Mouse (Mus musculus): ENCODE measurements around the gene 1700013G24Rik. TPM values are rescaled to one million over a fixed set of nuclear protein-coding genes. Genes with fewer than 3 reads are reported as not detected.

Gene 1700013G24Rik
- polyA plus RNA-seq, 1 experiment from 2014 or later, result not detected

- H3K9ac ChIP-seq (replicated peaks), result no peak overlapping the region
- H3K27me3 ChIP-seq, result no peaks in the 10 kb centered on the region
- peaks cover 3% of the 10 kb centered on the region; the same call in 1 of the 2 replicates for H3K4me1 ChIP-seq
- H3K4me2 ChIP-seq (replicated peaks), result no peak overlapping the region
- ATAC-seq (ENCODE audit: low FRiP score, low read depth), result no peak
- no peaks in the 10 kb centered on the region for H3K36me3 ChIP-seq
- no peaks in the 10 kb centered on the region for H3K9me3 ChIP-seq
- no peak overlapping the region for H3K27ac ChIP-seq (replicated peaks)
- H3K4me3 ChIP-seq, result no peak overlapping the region
- WGBS, result 30% methylated on average over 5 of the region's 5 CpGs
Observed at GRCm38 (mm10) chr4:137443625-137444024, 9.5 kb upstream of the 1700013G24Rik start.

GRCm38 (mm10) chr4:137445881-137446280 is 7.2 kb upstream of the 1700013G24Rik start:
- ATAC-seq (ENCODE audit: low FRiP score, low read depth), result no peak
- Histone ChIP-seq H3K27ac (replicated peaks) (no peak overlapping the region), H3K4me3 (no peak overlapping the region), H3K4me2 (replicated peaks) (no peak overlapping the region), H3K9me3 (no peaks in the 10 kb centered on the region), H3K27me3 (no peaks in the 10 kb centered on the region), H3K36me3 (no peaks in the 10 kb centered on the region), H3K4me1 (peaks cover 3% of the 10 kb centered on the region; the same call in 1 of the 2 replicates), H3K9ac (replicated peaks) (no peak overlapping the region)
- WGBS, result 85% methylated on average over 4 of the region's 4 CpGs

GRCm38 (mm10) chr4:137447363-137448196 is 5.5 kb upstream of the 1700013G24Rik start:
- Histone ChIP-seq H3K9ac (replicated peaks) (no peak overlapping the region), H3K4me1 (peaks cover 3% of the 10 kb centered on the region; the same call in 1 of the 2 replicates), H3K4me2 (replicated peaks) (no peak overlapping the region), H3K36me3 (no peaks in the 10 kb centered on the region), H3K27ac (replicated peaks) (no peak overlapping the region), H3K9me3 (no peaks in the 10 kb centered on the region), H3K27me3 (no peaks in the 10 kb centered on the region), H3K4me3 (no peak overlapping the region)
- no peak for ATAC-seq (ENCODE audit: low FRiP score, low read depth)
- 75% methylated on average over 7 of the region's 7 CpGs for WGBS

- H3K9ac ChIP-seq (replicated peaks), result no peak overlapping the region
- 69% methylated on average over 6 of the region's 6 CpGs for WGBS
- H3K9me3 ChIP-seq, result no peaks in the 10 kb centered on the region
- no peak overlapping the region for H3K4me2 ChIP-seq (replicated peaks)
- ATAC-seq (ENCODE audit: low FRiP score, low read depth), result no peak
- no peak overlapping the region for H3K4me3 ChIP-seq
- no peaks in the 10 kb centered on the region for H3K36me3 ChIP-seq
- H3K27me3 ChIP-seq, result no peaks in the 10 kb centered on the region
- peaks cover 3% of the 10 kb centered on the region; the same call in 1 of the 2 replicates for H3K4me1 ChIP-seq
- no peak overlapping the region for H3K27ac ChIP-seq (replicated peaks)
Observed at GRCm38 (mm10) chr4:137448197-137448596, 4.9 kb upstream of the 1700013G24Rik start.

- Histone ChIP-seq H3K36me3 (no peaks in the 10 kb centered on the region), H3K27me3 (no peaks in the 10 kb centered on the region), H3K9ac (replicated peaks) (no peak overlapping the region), H3K9me3 (no peaks in the 10 kb centered on the region), H3K4me1 (peaks cover 3% of the 10 kb centered on the region; the same call in 1 of the 2 replicates), H3K27ac (replicated peaks) (no peak overlapping the region), H3K4me2 (replicated peaks) (no peak overlapping the region), H3K4me3 (no peak overlapping the region)
- no peak for ATAC-seq (ENCODE audit: low FRiP score, low read depth)
- WGBS, result 66% methylated on average over 2 of the region's 2 CpGs
Observed at GRCm38 (mm10) chr4:137448641-137449040, 4.4 kb upstream of the 1700013G24Rik start.

- Histone ChIP-seq H3K27ac (replicated peaks) (no peak overlapping the region), H3K36me3 (no peaks in the 10 kb centered on the region), H3K9me3 (no peaks in the 10 kb centered on the region), H3K4me2 (replicated peaks) (no peak overlapping the region), H3K27me3 (no peaks in the 10 kb centered on the region), H3K4me1 (peaks cover 3% of the 10 kb centered on the region; the same call in 1 of the 2 replicates), H3K4me3 (no peak overlapping the region), H3K9ac (replicated peaks) (no peak overlapping the region)
- ATAC-seq (ENCODE audit: low FRiP score, low read depth), result no peak
- 84% methylated on average over 2 of the region's 2 CpGs for WGBS
Observed at GRCm38 (mm10) chr4:137449132-137449531, 4.0 kb upstream of the 1700013G24Rik start.

- H3K4me2 ChIP-seq (replicated peaks), result no peak overlapping the region
- WGBS, result 84% methylated on average over 10 of the region's 10 CpGs
- peaks cover 3% of the 10 kb centered on the region; the same call in 1 of the 2 replicates for H3K4me1 ChIP-seq
- no peak overlapping the region for H3K27ac ChIP-seq (replicated peaks)
- ATAC-seq (ENCODE audit: low FRiP score, low read depth), result no peak
- no peak overlapping the region for H3K9ac ChIP-seq (replicated peaks)
- no peak overlapping the region for H3K4me3 ChIP-seq
- H3K9me3 ChIP-seq, result no peaks in the 10 kb centered on the region
- H3K27me3 ChIP-seq, result no peaks in the 10 kb centered on the region
- H3K36me3 ChIP-seq, result no peaks in the 10 kb centered on the region
Observed at GRCm38 (mm10) chr4:137449715-137450114, 3.4 kb upstream of the 1700013G24Rik start.

- Histone ChIP-seq H3K4me3 (no peak overlapping the region), H3K9me3 (no peaks in the 10 kb centered on the region), H3K4me1 (peaks cover 3% of the 10 kb centered on the region; the same call in 1 of the 2 replicates), H3K9ac (replicated peaks) (no peak overlapping the region), H3K36me3 (no peaks in the 10 kb centered on the region), H3K27me3 (no peaks in the 10 kb centered on the region), H3K4me2 (replicated peaks) (no peak overlapping the region), H3K27ac (replicated peaks) (no peak overlapping the region)
- WGBS, result 94% methylated on average over 6 of the region's 6 CpGs
- ATAC-seq (ENCODE audit: low FRiP score, low read depth), result no peak
Observed at GRCm38 (mm10) chr4:137452190-137452589, 894 bp upstream of the 1700013G24Rik start.

- ATAC-seq (ENCODE audit: low FRiP score, low read depth), result no peak
- H3K9ac ChIP-seq (replicated peaks), result no peak overlapping the region
- no peak overlapping the region for H3K4me2 ChIP-seq (replicated peaks)
- WGBS, result 90% methylated on average over 14 of the region's 14 CpGs
- H3K27me3 ChIP-seq, result no peaks in the 10 kb centered on the region
- no peak overlapping the region for H3K27ac ChIP-seq (replicated peaks)
- H3K9me3 ChIP-seq, result no peaks in the 10 kb centered on the region
- H3K4me3 ChIP-seq, result no peak overlapping the region
- H3K36me3 ChIP-seq, result no peaks in the 10 kb centered on the region
- no peaks in the 10 kb centered on the region for H3K4me1 ChIP-seq
Observed at GRCm38 (mm10) chr4:137454582-137454981, 1.5 kb downstream of the 1700013G24Rik start.

GRCm38 (mm10) chr4:137456581-137456980 is 3.5 kb downstream of the 1700013G24Rik start:
- 0 out of 2 replicates have a peak, but pooled peaks cover 7% of the 10 kb centered on the region for H3K4me1 ChIP-seq
- WGBS, result 91% methylated on average over 12 of the region's 12 CpGs
- no peaks in the 10 kb centered on the region for H3K9me3 ChIP-seq
- no peaks in the 10 kb centered on the region for H3K36me3 ChIP-seq
- H3K27me3 ChIP-seq, result no peaks in the 10 kb centered on the region
- no peak overlapping the region for H3K9ac ChIP-seq (replicated peaks)
- ATAC-seq (ENCODE audit: low FRiP score, low read depth), result no peak
- no peak overlapping the region for H3K27ac ChIP-seq (replicated peaks)
- no peak overlapping the region for H3K4me2 ChIP-seq (replicated peaks)
- H3K4me3 ChIP-seq, result no peak overlapping the region

GRCm38 (mm10) chr4:137457292-137457691 is 4.2 kb downstream of the 1700013G24Rik start:
- Histone ChIP-seq H3K4me3 (no peak overlapping the region), H3K9me3 (no peaks in the 10 kb centered on the region), H3K27me3 (no peaks in the 10 kb centered on the region), H3K4me1 (0 out of 2 replicates have a peak, but pooled peaks cover 7% of the 10 kb centered on the region), H3K9ac (replicated peaks) (no peak overlapping the region), H3K36me3 (no peaks in the 10 kb centered on the region), H3K4me2 (replicated peaks) (no peak overlapping the region), H3K27ac (replicated peaks) (no peak overlapping the region)
- 83% methylated on average over 4 of the region's 4 CpGs for WGBS
- ATAC-seq (ENCODE audit: low FRiP score, low read depth), result no peak

- Histone ChIP-seq H3K9ac (replicated peaks) (no peak overlapping the region), H3K4me2 (replicated peaks) (no peak overlapping the region), H3K4me1 (0 out of 2 replicates have a peak, but pooled peaks cover 7% of the 10 kb centered on the region), H3K36me3 (no peaks in the 10 kb centered on the region), H3K27ac (replicated peaks) (no peak overlapping the region), H3K9me3 (no peaks in the 10 kb centered on the region), H3K27me3 (no peaks in the 10 kb centered on the region), H3K4me3 (no peak overlapping the region)
- ATAC-seq (ENCODE audit: low FRiP score, low read depth), result no peak
- 89% methylated on average over 9 of the region's 9 CpGs for WGBS
Observed at GRCm38 (mm10) chr4:137458310-137458709, 5.2 kb downstream of the 1700013G24Rik start.
